Mouse (Mus musculus) thymus, adult 2 months (tissue): ENCODE measurements around the gene Lta.

Experiments
- CTCF ChIP-seq: fragments of 200-500 bp; IDR thresholded peaks from 2 replicates; pipeline ENCODE4 v1.5.1; 2012; ENCODE audit warnings: mild to moderate bottlenecking, control low read depth, low read length, moderate library complexity, borderline replicate concordance; ENCODE audit not compliant: control insufficient read depth, poor library complexity, insufficient read depth; ENCODE audit errors: extremely low read depth
- POLR2A ChIP-seq: fragments of 200-500 bp; IDR thresholded peaks from 2 replicates; pipeline ENCODE4 v1.6.1; 2012; ENCODE audit warnings: mild to moderate bottlenecking, low read length, control low read depth, moderate library complexity; ENCODE audit not compliant: control insufficient read depth, poor library complexity, insufficient read depth; ENCODE audit errors: extremely low read depth

DNA sequence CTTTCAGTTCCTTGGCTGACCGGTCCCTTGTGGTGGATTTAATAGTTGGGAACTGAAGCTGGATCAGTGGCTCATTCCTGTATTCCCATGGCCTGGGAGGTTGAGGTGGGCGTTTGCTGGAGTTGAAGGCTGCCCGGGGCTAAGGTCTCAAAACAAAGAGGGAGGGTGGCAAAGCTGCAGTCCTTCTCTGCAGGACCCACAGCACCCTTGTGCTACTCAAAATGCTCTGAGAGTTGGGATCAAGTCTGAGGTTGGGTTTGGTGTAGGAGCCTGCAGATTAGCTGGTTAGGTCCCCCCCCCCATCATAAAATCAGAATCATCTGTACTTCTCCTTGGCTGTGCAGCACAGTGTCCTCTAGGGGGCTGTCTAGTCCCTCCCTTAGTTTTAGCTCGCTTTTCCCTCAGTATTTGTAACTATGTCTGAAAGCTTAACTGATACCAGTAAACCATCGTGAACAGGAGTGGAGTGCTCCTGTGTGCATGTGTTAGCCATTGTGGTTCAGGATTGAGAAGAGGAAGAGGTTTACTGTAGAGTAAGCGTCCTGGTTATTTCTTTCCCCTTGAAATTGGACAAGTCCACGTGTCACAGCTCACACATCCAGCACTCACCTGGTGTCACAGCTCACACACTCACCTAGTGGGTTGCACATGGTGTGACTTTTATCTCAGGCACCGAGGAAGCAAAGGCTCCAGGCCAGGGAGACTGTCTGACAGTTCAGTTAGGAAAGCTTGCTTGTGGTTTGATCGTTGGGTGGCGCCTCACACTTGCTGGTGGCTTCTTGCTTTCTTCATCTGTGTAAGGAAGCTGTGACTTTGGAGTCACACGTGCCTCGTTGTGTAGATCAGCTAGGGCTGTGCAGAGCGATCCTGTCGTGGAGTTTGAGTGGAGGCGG is 40.8 kb upstream of the Lta start:
- TF ChIP-seq POLR2A, result no peak
- TF ChIP-seq CTCF, result peak; percentile 32; the same call in 1 of the 2 replicates
